Mouse (Mus musculus): ENCODE results near the gene Rasgrp4. TPM values are rescaled to one million over a fixed set of nuclear protein-coding genes. Genes with fewer than 3 reads are reported as not detected.

Gene Rasgrp4
- total and polyA plus RNA-seq, 3 experiments: 0.46 to 1.9 TPM; not detected in 1

DNA sequence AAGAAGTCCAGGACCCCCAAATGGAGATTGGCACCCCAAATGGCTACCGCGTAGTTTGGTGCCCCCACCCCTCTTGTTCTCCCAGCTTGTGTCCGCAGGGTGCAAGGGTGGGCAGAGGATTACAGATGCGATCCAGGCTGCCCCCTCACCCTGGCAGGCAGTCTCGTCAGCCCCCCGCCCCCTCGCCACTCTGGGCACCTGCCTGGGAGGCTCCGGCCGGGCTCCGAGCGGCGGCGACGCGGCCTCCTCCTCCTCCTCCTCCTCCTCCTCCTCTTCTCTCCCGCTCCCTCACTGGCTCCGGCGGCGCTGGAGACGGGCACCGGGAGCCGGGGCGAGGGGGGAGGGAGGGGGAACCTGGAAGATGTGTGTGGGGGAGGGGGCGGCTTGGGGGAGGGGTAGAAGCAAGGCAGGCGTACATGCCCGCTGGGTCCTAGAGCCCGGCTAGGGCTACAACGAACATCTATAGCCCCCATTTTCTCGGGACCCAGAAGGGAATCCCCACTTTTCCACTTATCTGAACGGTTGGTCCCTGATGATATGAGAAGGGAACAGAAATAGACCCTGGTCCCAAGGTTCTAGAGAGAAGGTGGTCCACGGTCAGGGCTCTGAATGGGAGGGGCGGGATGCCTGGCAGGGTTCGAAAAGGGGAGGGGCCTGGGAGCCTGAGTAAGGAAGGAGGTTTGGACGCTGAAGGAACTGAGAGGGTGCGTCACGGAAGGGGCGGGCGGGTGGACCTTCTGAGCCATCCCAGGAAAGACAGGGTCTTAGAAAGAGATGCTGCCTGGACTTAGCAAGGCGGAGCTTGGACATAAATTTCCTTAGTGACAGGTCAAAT, 34.8 kb downstream of the Rasgrp4 start:
- H3K27me3 ChIP-seq (ENCODE audit: control insufficient read depth in 1 of 2, insufficient read depth in 2 of 2, low read length in 2 of 2): no peaks in the 10 kb centered on the region

DNA sequence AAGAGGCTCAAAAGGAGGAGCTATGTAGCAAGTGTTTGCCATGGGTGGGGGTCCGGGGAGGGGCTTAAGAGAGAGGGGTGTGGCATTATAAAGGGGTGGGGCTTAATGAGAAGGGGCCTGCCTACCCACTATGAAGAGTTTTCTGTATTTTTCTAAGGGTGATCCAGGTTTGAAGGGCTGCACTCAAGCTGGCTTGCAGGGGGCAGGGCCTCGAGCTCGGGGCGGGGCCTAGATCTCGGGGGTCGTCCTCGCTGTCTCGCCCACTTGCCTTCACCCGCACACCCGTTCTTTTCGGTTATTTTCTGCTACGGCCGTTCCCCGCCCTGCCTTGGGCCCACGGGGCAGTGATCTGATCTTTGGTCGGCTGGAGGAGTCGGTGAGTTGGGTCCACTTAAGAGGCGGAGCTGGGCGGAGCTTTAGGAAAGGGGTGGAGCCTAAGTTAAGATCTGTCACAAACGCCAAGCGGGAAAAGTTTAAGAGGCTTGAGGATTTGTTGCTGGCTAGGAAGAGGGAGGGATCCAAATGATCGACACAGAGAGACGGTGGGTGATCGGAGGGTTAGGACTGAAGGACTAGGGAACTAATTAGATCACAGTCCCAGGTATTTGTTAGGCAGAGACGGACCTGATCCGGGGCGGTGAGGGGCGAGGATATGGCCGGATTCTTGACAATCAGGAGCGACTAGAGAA, 35.6 kb downstream of the Rasgrp4 start, which contains the start of the genes Ggn and Spred3:
Gene Ggn, plus strand, starts transcription at position 145 of the 689 bp plus-strand sequence.
Gene Spred3, minus strand, starts transcription at position 346 of the 689 bp plus-strand sequence.
- Histone ChIP-seq H3K36me3 (ENCODE audit: control insufficient read depth in 1 of 2, insufficient read depth in 2 of 2, low read length in 2 of 2) (no peaks in the 10 kb centered on the region; a peak in 1 of 4 replicates), H3K9me3 (replicated peaks; ENCODE audit: insufficient read depth, low read length) (no peaks in the 10 kb centered on the region), H3K27me3 (ENCODE audit: control insufficient read depth in 1 of 2, insufficient read depth in 2 of 2, low read length in 2 of 2) (no peaks in the 10 kb centered on the region), H3K79me2 (ENCODE audit: control insufficient read depth, insufficient read depth, low read length, poor library complexity) (no peaks in the 10 kb centered on the region), H3K9ac (ENCODE audit: control insufficient read depth, low read depth, low read length, poor library complexity, severe bottlenecking) (peak within 1 kb of the TSS; percentile 64), H3K4me1 (ENCODE audit: control insufficient read depth in 1 of 2, insufficient read depth in 2 of 2, low read length in 2 of 2) (peaks cover 0 to 11% of the 10 kb centered on the region in 2 experiments; a peak in 2 of 4 replicates), H3K27ac (ENCODE audit: control insufficient read depth, low read depth, low read length) (peak within 1 kb of the TSS; percentile 35), H3K4me3 (ENCODE audit: control insufficient read depth in 1 of 2, insufficient read depth in 1 of 2, low read depth in 2 of 2, low read length in 2 of 2) (peak within 1 kb of the TSS; percentile 77 to 89)
- DNase-seq (ENCODE audit: low read depth, low spot score): peak; percentile 94
- TF ChIP-seq ZMIZ1 (IDR thresholded peaks at IDR 0.05; ENCODE audit: low read depth, low read length) (no peak), RAD21 (IDR thresholded peaks at IDR 0.05; ENCODE audit: low read depth, low read length) (no peak), TAL1 (IDR thresholded peaks at IDR 0.05; ENCODE audit: low read length) (no peak), ZKSCAN1 (IDR thresholded peaks at IDR 0.05; ENCODE audit: low read depth, low read length) (no peak), BHLHE40 (IDR thresholded peaks at IDR 0.05; ENCODE audit: borderline replicate concordance, low read depth, low read length) (no peak), E2F4 (IDR thresholded peaks at IDR 0.05; ENCODE audit: borderline replicate concordance, low read depth, low read length) (peak; percentile 61; the same call in 1 of the 2 replicates), GABPA (IDR thresholded peaks at IDR 0.05; ENCODE audit: low read depth, low read length) (0 out of 2 replicates have a peak, but pooled peaks have one; percentile 31), GATA1 (IDR thresholded peaks at IDR 0.05; ENCODE audit: low read depth, low read length) (no peak), POLR2AphosphoS2 (IDR thresholded peaks at IDR 0.05; ENCODE audit: low read length) (no peak)

More for the DNA sequence above, 34.8 kb downstream of the Rasgrp4 start:
- no peaks in the 10 kb centered on the region; a peak in 1 of 4 replicates for H3K36me3 ChIP-seq (ENCODE audit: control insufficient read depth in 1 of 2, insufficient read depth in 2 of 2, low read length in 2 of 2)
- peaks cover 0 to 11% of the 10 kb centered on the region in 2 experiments; a peak in 2 of 4 replicates for H3K4me1 ChIP-seq (ENCODE audit: control insufficient read depth in 1 of 2, insufficient read depth in 2 of 2, low read length in 2 of 2)
- TF ChIP-seq GATA1 (IDR thresholded peaks at IDR 0.05; ENCODE audit: low read depth, low read length): no peak
- no peak for TF ChIP-seq USF2 (IDR thresholded peaks at IDR 0.05; ENCODE audit: borderline replicate concordance in 1 of 2, insufficient read depth in 1 of 2, low read depth in 1 of 2, low read length in 2 of 2)
- peak; percentile 71 for TF ChIP-seq SIN3A (IDR thresholded peaks at IDR 0.05; ENCODE audit: low read length)
- 0 out of 4 replicates have a peak, but pooled peaks of 1 of the 2 experiments have one; percentile 25 for TF ChIP-seq POLR2A (IDR thresholded peaks at IDR 0.05; ENCODE audit: control insufficient read depth in 1 of 2, insufficient read depth in 1 of 2, low read depth in 1 of 2, low read length in 2 of 2, poor library complexity in 1 of 2)
- TF ChIP-seq MAZ (IDR thresholded peaks at IDR 0.05; ENCODE audit: low read depth, low read length): peak; percentile 82
- 0 out of 2 replicates have a peak, but pooled peaks have one; percentile 58 for TF ChIP-seq HCFC1 (IDR thresholded peaks at IDR 0.05; ENCODE audit: low read depth, low read length)
- TF ChIP-seq CHD2 (IDR thresholded peaks at IDR 0.05; ENCODE audit: low read length): peak; percentile 74
- TF ChIP-seq TCF12 (IDR thresholded peaks at IDR 0.05; ENCODE audit: low read depth, low read length): 0 out of 2 replicates have a peak, but pooled peaks have one; percentile 11
- no peaks in the 10 kb centered on the region for H3K9me3 ChIP-seq (replicated peaks; ENCODE audit: insufficient read depth, low read length)
- peak; percentile 94 for DNase-seq (ENCODE audit: low read depth, low spot score)
- peak overlapping the region; percentile 77 to 89 for H3K4me3 ChIP-seq (ENCODE audit: control insufficient read depth in 1 of 2, insufficient read depth in 1 of 2, low read depth in 2 of 2, low read length in 2 of 2)
- H3K27ac ChIP-seq (ENCODE audit: control insufficient read depth, low read depth, low read length): peak overlapping the region; percentile 20; the same call in 1 of the 2 replicates
- peak overlapping the region; percentile 63 for H3K9ac ChIP-seq (ENCODE audit: control insufficient read depth, low read depth, low read length, poor library complexity, severe bottlenecking)
- H3K79me2 ChIP-seq (ENCODE audit: control insufficient read depth, insufficient read depth, low read length, poor library complexity): no peaks in the 10 kb centered on the region
